13 mouse cellular contexts compared by ENCODE assay signal in genomic region chr17:31091023-31091735, GRCm38 (mm10). TPM values are rescaled to one million over a fixed set of nuclear protein-coding genes. Genes with fewer than 3 reads are reported as not detected.
DNase-seq lines count a peak whose midpoint lies in the region; ATAC-seq and TF ChIP-seq lines count a peak whose summit lies in the region.
"Had no signal": no experiment of that assay in that cellular context is flagged by ENCODE, and none has a peak within 500 bp of the region (broad histone marks: within the 10 kb centered on the region; RNA-seq: fewer than 3 reads in every experiment).

No protein-coding gene starts in this region.

- intact Hi-C loops in left cerebral cortex, postnatal 4 days (cut with DNase I), result no loop called here

- no peak overlapping the region for H3K4me2 ChIP-seq in embryonic facial prominence, embryonic 11.5 days (ENCODE audit: low read depth, low read length)
- H3K4me2 ChIP-seq in midbrain, postnatal 0 days (ENCODE audit: low read depth, low read length, poor library complexity, severe bottlenecking), result no peak overlapping the region

- H3K9me3 ChIP-seq in embryonic facial prominence, embryonic 11.5 days (replicated peaks; ENCODE audit: control insufficient read depth, low read length), result no peaks in the 10 kb centered on the region
- no peaks in the 10 kb centered on the region for H3K9me3 ChIP-seq in midbrain, postnatal 0 days (ENCODE audit: low read length)

- H3K4me3 ChIP-seq in embryonic facial prominence, embryonic 11.5 days (ENCODE audit: low read depth, low read length), result no peak overlapping the region
- H3K4me3 ChIP-seq in midbrain, postnatal 0 days (ENCODE audit: low read depth, low read length), result no peak overlapping the region

- no peaks in the 10 kb centered on the region for H3K4me1 ChIP-seq in embryonic facial prominence, embryonic 11.5 days (ENCODE audit: control insufficient read depth, insufficient read depth, low read length)
- peaks cover 21% of the 10 kb centered on the region; the same call in 1 of the 2 replicates for H3K4me1 ChIP-seq in midbrain, postnatal 0 days (ENCODE audit: insufficient read depth, low read length)

- TF ChIP-seq CTCF in midbrain, postnatal 0 days (IDR thresholded peaks at IDR 0.05), result no peak

- 58% methylated on average over 13 of the region's 13 CpGs for WGBS in embryonic facial prominence, embryonic 11.5 days
- 30% methylated on average over 13 of the region's 13 CpGs for WGBS in midbrain, postnatal 0 days

- no peaks in the 10 kb centered on the region for H3K36me3 ChIP-seq in embryonic facial prominence, embryonic 11.5 days (replicated peaks; ENCODE audit: control insufficient read depth, insufficient read depth, low read depth, low read length)
- H3K36me3 ChIP-seq in midbrain, postnatal 0 days (ENCODE audit: insufficient read depth, low read length), result peaks cover 7% of the 10 kb centered on the region

- no peaks in the 10 kb centered on the region for H3K27me3 ChIP-seq in embryonic facial prominence, embryonic 11.5 days (ENCODE audit: control insufficient read depth, insufficient read depth, low read length)
- no peaks in the 10 kb centered on the region for H3K27me3 ChIP-seq in midbrain, postnatal 0 days (ENCODE audit: insufficient read depth, low read length)

- no peak overlapping the region for H3K9ac ChIP-seq in embryonic facial prominence, embryonic 11.5 days (replicated peaks; ENCODE audit: low read length)
- H3K9ac ChIP-seq in midbrain, postnatal 0 days (replicated peaks; ENCODE audit: low read length, poor library complexity, severe bottlenecking), result no peak overlapping the region

- ATAC-seq in embryonic facial prominence, embryonic 11.5 days (replicated peaks; ENCODE audit: insufficient number of reproducible peaks, low FRiP score, low TSS enrichment, low read depth), result no peak
- ATAC-seq in midbrain, postnatal 0 days (ENCODE audit: low FRiP score), result peak; percentile 44; the same call in 1 of the 2 replicates

- DNase-seq in layer of hippocampus, adult 18-20 months (ENCODE audit: low spot score in 2 of 2), result peak; percentile 40 to 52
- DNase-seq in layer of hippocampus, postnatal 25 days (ENCODE audit: extremely low spot score in 1 of 2, low spot score in 1 of 2), result no peak
- DNase-seq in embryonic facial prominence, embryonic 11.5 days (ENCODE audit: low spot score), result no peak
- peak; percentile 85 for DNase-seq in liver
- no peak for DNase-seq in midbrain, postnatal 0 days (ENCODE audit: low spot score)
- no peak for DNase-seq in thymus, postnatal 14 days
- DNase-seq in frontal cortex, postnatal 14 days (ENCODE audit: low spot score in 2 of 2), result no peak
- no peak for DNase-seq in left cerebral cortex, postnatal 4 days
- DNase-seq: cerebellum, postnatal 14 days; right cerebral cortex, adult 18-20 months had no signal

- 0 out of 2 replicates have a peak overlapping the region, but pooled peaks have one; percentile 4 for H3K27ac ChIP-seq in embryonic facial prominence, embryonic 11.5 days (replicated peaks; ENCODE audit: low read depth, low read length)
- peak overlapping the region; percentile 57; the same call in 1 of the 2 replicates for H3K27ac ChIP-seq in midbrain, postnatal 0 days (ENCODE audit: low read depth, low read length)

RNA-seq across cellular contexts. Expression of gene Abcg1, which starts 33.7 kb away (rescaled TPM):
- 10 to 100 TPM; 84.0 to 84.6 TPM for total RNA-seq in layer of hippocampus, adult 18-20 months (2021)
- 10 to 100 TPM; 54.2 to 60.3 TPM for total RNA-seq in layer of hippocampus, postnatal 25 days (2021)
- polyA plus RNA-seq in embryonic facial prominence, embryonic 11.5 days (2014; fragmentation: Nextera tagmentation; extraction: Ambion mirVana), result 11.7 and 13.9 TPM in 2 replicates
- 29.2 and 38.7 TPM in 2 replicates for total RNA-seq in midbrain, postnatal 0 days (2014; rRNA removed)
- polyA plus RNA-seq in midbrain, postnatal 0 days (2015; fragmentation: Nextera tagmentation; extraction: Ambion mirVana), result 19.6 and 20.7 TPM in 2 replicates
- 10 to 100 TPM; 18.5 to 20.0 TPM for total RNA-seq in left cerebral cortex, postnatal 4 days (2021)

RNA-seq across cellular contexts. Expression of gene Tff3, which starts 38.3 kb away (rescaled TPM):
- not detected for total RNA-seq in layer of hippocampus, adult 18-20 months (2021)
- not detected for total RNA-seq in layer of hippocampus, postnatal 25 days (2021)
- not detected in 2 replicates for polyA plus RNA-seq in embryonic facial prominence, embryonic 11.5 days (2014; fragmentation: Nextera tagmentation; extraction: Ambion mirVana)
- not detected in 2 replicates for total RNA-seq in midbrain, postnatal 0 days (2014; rRNA removed)
- 0.52 and 0.83 TPM in 2 replicates for polyA plus RNA-seq in midbrain, postnatal 0 days (2015; fragmentation: Nextera tagmentation; extraction: Ambion mirVana)
- total RNA-seq in left cerebral cortex, postnatal 4 days (2021), result not detected
- total RNA-seq: CH12.LX; gastrocnemius, adult 8-10 months; left cerebral cortex, postnatal 25 days had no signal

RNA-seq across cellular contexts. Expression of gene Tff2, which starts 52.9 kb away (rescaled TPM):
- not detected for total RNA-seq in layer of hippocampus, adult 18-20 months (2021)
- not detected for total RNA-seq in layer of hippocampus, postnatal 25 days (2021)
- polyA plus RNA-seq in embryonic facial prominence, embryonic 11.5 days (2014; fragmentation: Nextera tagmentation; extraction: Ambion mirVana), result not detected in 2 replicates
- total RNA-seq in midbrain, postnatal 0 days (2014; rRNA removed), result not detected in 2 replicates
- not detected in 2 replicates for polyA plus RNA-seq in midbrain, postnatal 0 days (2015; fragmentation: Nextera tagmentation; extraction: Ambion mirVana)
- not detected for total RNA-seq in left cerebral cortex, postnatal 4 days (2021)
- total RNA-seq: CH12.LX; gastrocnemius, adult 8-10 months; left cerebral cortex, postnatal 25 days had no signal

Comparison
In these comparisons a context has a peak if more than half of its experiments do, and no peak if none do; other contexts are left out.
1. DNase-seq: peak in layer of hippocampus, adult 18-20 months (2 of 2) and liver (single experiment); none in layer of hippocampus, postnatal 25 days (0 of 2), embryonic facial prominence, embryonic 11.5 days (single experiment), midbrain, postnatal 0 days (single experiment), thymus, postnatal 14 days (single experiment), frontal cortex, postnatal 14 days (0 of 2) and left cerebral cortex, postnatal 4 days (single experiment).